Mouse (Mus musculus) intestine, embryonic 14.5 days (tissue): Measurements from ENCODE around the gene Efcab5. TPM values are rescaled to one million over a fixed set of nuclear protein-coding genes. Genes with fewer than 3 reads are reported as not detected.
"Not testable (repeated sequence)": the region's sequence is repeated elsewhere in the genome, so short reads cannot be mapped to it uniquely, and the experiment has no call there.

Source experiments
- ATAC-seq: fragments of 200-750 bp; cut with Nextera tagmentation; replicated peaks from 2 replicates; pipeline ENCODE4 v1.8.0; 2017; ENCODE audit warnings: low read depth, moderate number of reproducible peaks, moderate TSS enrichment, moderate library complexity; ENCODE audit not compliant: low FRiP score, low TSS enrichment
- DNase-seq: peaks from one replicate; pipeline ENCODE4 v3.0.0-alpha.2; 2018; ENCODE audit warnings: low spot score
- H3K27ac ChIP-seq: fragments of 300-500 bp; sonication (generic); 2 replicates; pipeline ENCODE4 v1.5.1; 2014; ENCODE audit warnings: low read depth, mild to moderate bottlenecking, control low read depth
- H3K27me3 ChIP-seq: fragments of 300-500 bp; sonication (generic); replicated peaks from 2 replicates; pipeline ENCODE4 v1.6.1; 2014; ENCODE audit warnings: low read length, control low read depth; ENCODE audit not compliant: control insufficient read depth, insufficient read depth
- H3K36me3 ChIP-seq: fragments of 300-500 bp; sonication (generic); 2 replicates; pipeline ENCODE4 v1.6.1; 2014; ENCODE audit warnings: low read length, control low read depth; ENCODE audit not compliant: control insufficient read depth, insufficient read depth
- H3K4me1 ChIP-seq: fragments of 300-500 bp; sonication (generic); replicated peaks from 2 replicates; pipeline ENCODE4 v1.6.1; 2014; ENCODE audit warnings: low read length, control low read depth, mixed read lengths; ENCODE audit not compliant: control insufficient read depth, insufficient read depth
- H3K4me2 ChIP-seq: fragments of 300-500 bp; sonication (generic); 2 replicates; pipeline ENCODE4 v1.6.1; 2014; ENCODE audit warnings: low read length
- H3K4me3 ChIP-seq: fragments of 300-500 bp; sonication (generic); 2 replicates; pipeline ENCODE4 v1.5.1; 2014; ENCODE audit warnings: low read depth, low read length, control low read depth, mixed read lengths
- H3K9ac ChIP-seq: fragments of 300-500 bp; sonication (generic); 2 replicates; pipeline ENCODE4 v1.6.1; 2014; ENCODE audit warnings: mild to moderate bottlenecking, low read length
- H3K9me3 ChIP-seq: fragments of 300-500 bp; sonication (generic); 2 replicates; pipeline ENCODE4 v1.6.1; 2016; ENCODE audit warnings: low read length, control low read depth; ENCODE audit not compliant: control insufficient read depth
- WGBS: fragments of 180-500 bp; shearing (Covaris S2); extraction: QIAGEN DNeasy Blood & Tissue Kit; methylation state at CpG from one replicate; pipeline ENCODE4 v1.1.7; 2014; 5-methylcytosine and 5-hydroxymethylcytosine counted together
- polyA plus RNA-seq: library from polyadenylated mRNA; unstranded; fragments of >200 nt; fragmentation: Nextera tagmentation; extraction: Ambion mirVana; gene quantifications from 2 replicates; pipeline ENCODE4 v1.2.1, GENCODE M21; 2014

The Efcab5 gene
- polyA plus RNA-seq, 1 experiment from 2014 or later, result 0.58 TPM

DNA sequence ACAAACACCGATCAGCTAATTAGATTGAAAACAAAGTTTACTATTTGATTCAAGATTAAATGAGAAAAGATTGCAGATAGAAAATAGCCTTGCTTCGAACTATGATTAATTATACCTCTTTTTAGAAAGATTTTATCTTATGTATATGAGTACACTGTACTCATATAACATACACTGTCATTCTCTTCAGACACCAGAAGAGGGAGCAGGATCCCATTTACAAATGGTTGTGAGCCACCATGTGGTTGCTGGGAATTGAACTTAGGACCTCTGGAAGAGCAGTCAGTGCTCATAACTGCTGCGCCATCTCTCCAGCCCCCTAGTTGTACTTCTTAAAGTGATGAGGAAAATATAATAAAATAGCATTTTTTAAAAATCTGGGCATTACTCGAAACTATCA, 55.3 kb downstream of the Efcab5 start:
- no peaks in the 10 kb centered on the region for H3K36me3 ChIP-seq
- WGBS, result 96% methylated on average over 4 of the region's 4 CpGs
- no peak overlapping the region for H3K4me3 ChIP-seq
- no peak overlapping the region for H3K4me2 ChIP-seq
- no peaks in the 10 kb centered on the region for H3K4me1 ChIP-seq
- H3K27ac ChIP-seq, result no peak overlapping the region
- ATAC-seq, result no peak
- DNase-seq, result no peak
- H3K27me3 ChIP-seq, result no peaks in the 10 kb centered on the region
- no peaks in the 10 kb centered on the region for H3K9me3 ChIP-seq
- H3K9ac ChIP-seq, result no peak overlapping the region

- ATAC-seq, result no peak
- 61% methylated on average over 3 of the region's 3 CpGs for WGBS
- no peak overlapping the region for H3K9ac ChIP-seq
Measured at GRCm38 (mm10) chr11:77132580-77132979, 56.2 kb downstream of the Efcab5 start.

GRCm38 (mm10) chr11:77128562-77128961, 60.2 kb downstream of the Efcab5 start:
- Histone ChIP-seq H3K4me1 (no peaks in the 10 kb centered on the region), H3K27ac (no peak overlapping the region), H3K27me3 (no peaks in the 10 kb centered on the region), H3K4me2 (no peak overlapping the region), H3K36me3 (no peaks in the 10 kb centered on the region), H3K9me3 (no peaks in the 10 kb centered on the region), H3K9ac (no peak overlapping the region), H3K4me3 (no peak overlapping the region)
- DNase-seq, result no peak
- ATAC-seq, result no peak
- WGBS, result 84% methylated on average over 3 of the region's 3 CpGs

More at GRCm38 (mm10) chr11:77132580-77132979, 56.2 kb downstream of the Efcab5 start:
- no peak overlapping the region for H3K27ac ChIP-seq
- no peaks in the 10 kb centered on the region for H3K4me1 ChIP-seq
- H3K4me2 ChIP-seq, result no peak overlapping the region
- H3K4me3 ChIP-seq, result no peak overlapping the region
- H3K27me3 ChIP-seq, result no peaks in the 10 kb centered on the region
- no peaks in the 10 kb centered on the region for H3K9me3 ChIP-seq
- DNase-seq, result no peak
- no peaks in the 10 kb centered on the region for H3K36me3 ChIP-seq

- Histone ChIP-seq H3K4me1 (no peaks in the 10 kb centered on the region), H3K27ac (no peak overlapping the region), H3K4me2 (no peak overlapping the region), H3K27me3 (no peaks in the 10 kb centered on the region), H3K36me3 (no peaks in the 10 kb centered on the region), H3K4me3 (no peak overlapping the region), H3K9me3 (no peaks in the 10 kb centered on the region), H3K9ac (no peak overlapping the region)
- no peak for DNase-seq
- no peak for ATAC-seq
- 84% methylated on average over 6 of the region's 6 CpGs for WGBS
Measured at GRCm38 (mm10) chr11:77111141-77111540, 77.6 kb downstream of the Efcab5 start.

DNA sequence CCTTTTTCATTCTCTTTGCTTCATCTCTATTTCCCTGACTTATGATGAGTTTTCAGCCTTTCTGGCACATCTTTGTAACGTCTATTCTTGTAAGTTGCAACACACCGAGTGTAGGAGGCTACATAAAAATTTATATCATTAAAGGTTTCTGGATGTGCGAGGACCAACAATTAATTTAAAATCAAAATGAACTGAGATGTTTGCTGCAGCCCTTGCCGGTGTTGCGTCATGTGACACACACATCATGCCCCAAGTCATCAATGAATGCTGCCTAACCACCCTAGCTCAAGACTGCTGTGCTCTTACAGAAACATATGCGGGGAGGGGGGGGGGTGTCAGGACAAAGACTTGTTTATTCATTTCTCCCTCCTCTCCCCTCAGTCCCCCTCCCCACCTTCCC, 80.3 kb downstream of the Efcab5 start:
- no peak for DNase-seq
- Histone ChIP-seq H3K27ac (no peak overlapping the region), H3K4me3 (no peak overlapping the region), H3K4me1 (no peaks in the 10 kb centered on the region), H3K9ac (no peak overlapping the region), H3K36me3 (no peaks in the 10 kb centered on the region), H3K4me2 (no peak overlapping the region), H3K27me3 (no peaks in the 10 kb centered on the region), H3K9me3 (no peaks in the 10 kb centered on the region)
- ATAC-seq, result no peak
- WGBS, result 90% methylated on average over 6 of the region's 6 CpGs

DNA sequence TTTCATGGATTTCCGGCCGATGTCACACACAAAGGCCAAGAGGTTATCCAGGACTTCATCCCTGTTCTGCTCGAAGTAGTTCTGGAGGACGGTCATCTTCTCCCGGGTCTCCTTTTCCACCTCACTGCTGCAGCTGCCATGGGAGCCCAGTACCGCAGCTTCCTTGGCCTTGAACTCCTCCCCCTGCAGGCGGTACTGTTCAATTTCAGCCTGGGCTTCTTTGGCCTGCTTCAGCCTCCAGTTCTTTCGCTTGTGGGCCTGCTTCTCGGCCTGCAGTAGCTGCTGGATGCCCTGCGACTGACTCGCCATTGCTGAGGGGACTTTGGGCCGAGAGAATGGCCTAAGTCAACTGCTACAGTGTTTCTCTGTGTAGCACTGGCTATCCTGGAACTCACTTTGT, 80.9 kb downstream of the Efcab5 start:
- not testable (repeated sequence) for H3K9ac ChIP-seq, H3K36me3 ChIP-seq, H3K4me3 ChIP-seq, H3K4me2 ChIP-seq, H3K9me3 ChIP-seq, DNase-seq, H3K27ac ChIP-seq, H3K4me1 ChIP-seq, H3K27me3 ChIP-seq, ATAC-seq
- WGBS, result 80% methylated on average over 12 of the region's 12 CpGs

DNA sequence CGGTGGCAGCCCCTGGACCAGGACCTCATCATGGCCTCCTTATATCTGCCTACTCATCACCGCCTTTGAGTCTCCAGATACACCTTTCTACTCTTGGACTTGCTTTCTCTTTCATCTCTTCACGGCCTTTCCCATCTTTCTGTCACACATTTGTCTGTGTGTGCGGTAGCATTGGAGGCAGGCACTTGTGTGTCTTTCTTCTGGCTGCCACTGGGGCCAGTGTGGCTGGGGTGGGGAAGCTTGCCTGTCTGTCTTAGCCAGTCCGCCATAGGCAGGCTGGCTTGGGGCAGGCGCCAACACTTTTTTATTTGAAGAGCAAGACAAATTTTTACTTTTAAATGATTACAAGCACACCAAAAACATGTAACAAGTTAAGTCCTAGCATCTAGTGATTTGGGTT, 81.8 kb downstream of the Efcab5 start:
- no peak overlapping the region for H3K9ac ChIP-seq
- no peak overlapping the region for H3K4me3 ChIP-seq
- no peaks in the 10 kb centered on the region for H3K36me3 ChIP-seq
- WGBS, result 97% methylated on average over 6 of the region's 6 CpGs
- no peaks in the 10 kb centered on the region for H3K4me1 ChIP-seq
- H3K27me3 ChIP-seq, result no peaks in the 10 kb centered on the region
- no peak overlapping the region for H3K27ac ChIP-seq
- DNase-seq, result no peak
- no peaks in the 10 kb centered on the region for H3K9me3 ChIP-seq
- no peak overlapping the region for H3K4me2 ChIP-seq
- no peak for ATAC-seq

- no peak overlapping the region for H3K4me3 ChIP-seq
- peaks cover 4% of the 10 kb centered on the region; the same call in 1 of the 2 replicates for H3K4me1 ChIP-seq
- no peak overlapping the region for H3K27ac ChIP-seq
- 15% methylated on average over 10 of the region's 10 CpGs for WGBS
- no peaks in the 10 kb centered on the region for H3K36me3 ChIP-seq
- DNase-seq (peak; percentile 96), ATAC-seq (peak; percentile 55)
- no peak overlapping the region for H3K9ac ChIP-seq
- no peak overlapping the region; the same call in 1 of the 2 replicates for H3K4me2 ChIP-seq
- H3K27me3 ChIP-seq, result no peaks in the 10 kb centered on the region
- H3K9me3 ChIP-seq, result no peaks in the 10 kb centered on the region
Measured at GRCm38 (mm10) chr11:77100137-77100937, 88.4 kb downstream of the Efcab5 start.
